Mouse (Mus musculus): ENCODE measurements around the gene Zfp280b.
A peak's percentile ranks its signal among the peaks of the same experiment; 100 is the strongest.
"Not testable (repeated sequence)": the region's sequence is repeated elsewhere in the genome, so short reads cannot be mapped to it uniquely, and the experiment has no call there.

The Zfp280b gene

GRCm38 (mm10) chr10:76032402-76033118 is at the start of gene Zfp280b:
Gene Zfp280b (plus strand): TSS chr10:76032650.
- peak; percentile 93 for DNase-seq

GRCm38 (mm10) chr10:75990430-75991042 is 41.9 kb upstream of the Zfp280b start:
- no peak for DNase-seq

DNA sequence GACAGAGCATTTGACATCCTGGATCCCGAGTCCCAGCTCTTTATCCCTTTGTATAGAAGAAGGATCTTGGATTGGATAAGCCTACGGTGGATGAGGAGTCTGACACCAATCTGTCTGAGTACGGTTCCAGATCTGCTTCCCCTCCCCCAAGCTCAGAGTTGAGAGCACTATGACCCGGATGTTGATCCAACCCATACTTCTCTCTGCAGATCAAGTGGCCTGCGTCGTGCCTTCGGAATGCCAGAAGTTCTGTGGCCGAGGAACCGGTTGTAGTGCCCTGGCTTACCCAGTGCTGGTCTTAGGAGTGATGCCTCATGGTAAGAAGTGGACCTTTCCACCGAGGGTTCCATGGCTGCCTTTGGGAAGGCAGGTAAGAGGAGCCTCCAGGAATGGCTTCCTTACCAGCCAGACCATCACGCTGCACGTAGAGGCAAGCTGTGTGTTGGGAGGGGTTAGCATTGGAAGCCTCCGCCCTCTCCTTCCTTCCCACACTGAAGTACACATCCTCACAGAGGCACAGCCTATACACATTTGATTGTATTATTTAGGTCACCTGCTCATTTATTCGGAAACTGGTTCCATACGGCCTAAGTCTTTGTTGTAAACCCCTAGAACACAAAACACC is 38.7 kb upstream of the Zfp280b start:
- no peak for DNase-seq

DNA sequence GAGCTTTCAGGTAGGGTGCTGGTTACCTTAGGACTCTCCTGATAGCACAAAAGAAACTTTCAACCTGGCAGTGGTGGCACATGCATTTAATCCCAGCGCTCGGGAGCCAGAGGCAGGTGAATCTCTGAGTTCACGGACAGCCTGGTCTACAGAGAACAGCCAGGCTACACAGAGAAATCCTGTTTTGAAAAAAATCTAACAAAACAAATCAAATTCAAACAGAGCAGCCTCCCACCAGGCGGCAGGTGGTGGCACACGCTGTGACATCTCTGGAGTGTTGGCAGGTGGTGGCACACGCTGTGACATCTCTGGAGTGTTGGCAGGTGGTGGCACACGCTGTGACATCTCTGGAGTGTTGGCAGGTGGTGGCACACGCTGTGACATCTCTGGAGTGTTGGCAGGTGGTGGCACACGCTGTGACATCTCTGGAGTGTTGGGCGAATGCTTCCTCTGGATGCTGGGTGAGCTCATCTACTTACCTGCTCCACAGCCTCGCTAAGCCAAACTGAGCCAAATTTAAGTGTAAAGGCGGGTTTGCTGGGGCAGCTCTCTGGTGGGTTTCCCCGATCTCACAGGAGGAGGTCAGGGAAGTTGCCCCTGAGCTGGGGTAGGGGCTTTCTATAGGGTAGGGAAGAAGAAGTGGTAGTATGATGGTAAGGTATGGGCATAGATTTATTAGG is 37.8 kb upstream of the Zfp280b start:
- not testable (repeated sequence) for DNase-seq

- DNase-seq: no peak
Observed at GRCm38 (mm10) chr10:75995463-75995862, 37.0 kb upstream of the Zfp280b start.

DNA sequence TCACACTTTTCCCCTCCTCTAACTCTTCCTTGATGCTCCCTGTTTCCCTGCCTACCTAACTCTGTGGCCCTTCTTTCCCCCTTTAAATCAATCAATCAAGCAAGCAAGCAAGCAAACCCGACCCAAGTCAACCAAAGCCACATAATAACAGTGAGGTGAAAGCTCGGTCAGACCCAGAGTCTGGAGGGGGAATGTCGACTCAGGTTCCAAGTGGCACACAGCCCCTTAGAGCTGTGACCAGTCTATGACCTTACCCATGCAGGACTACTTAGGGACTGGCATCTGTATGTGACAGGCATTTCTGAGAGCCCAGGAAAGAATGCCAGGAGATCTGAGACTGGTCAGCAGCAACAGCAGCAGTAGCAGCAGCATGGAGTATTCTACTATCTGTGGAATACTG is 36.1 kb upstream of the Zfp280b start:
- no peak for DNase-seq

GRCm38 (mm10) chr10:76001160-76001559 is 31.3 kb upstream of the Zfp280b start:
- DNase-seq: no peak

GRCm38 (mm10) chr10:76002101-76002521 is 30.3 kb upstream of the Zfp280b start:
- no peak for DNase-seq

DNA sequence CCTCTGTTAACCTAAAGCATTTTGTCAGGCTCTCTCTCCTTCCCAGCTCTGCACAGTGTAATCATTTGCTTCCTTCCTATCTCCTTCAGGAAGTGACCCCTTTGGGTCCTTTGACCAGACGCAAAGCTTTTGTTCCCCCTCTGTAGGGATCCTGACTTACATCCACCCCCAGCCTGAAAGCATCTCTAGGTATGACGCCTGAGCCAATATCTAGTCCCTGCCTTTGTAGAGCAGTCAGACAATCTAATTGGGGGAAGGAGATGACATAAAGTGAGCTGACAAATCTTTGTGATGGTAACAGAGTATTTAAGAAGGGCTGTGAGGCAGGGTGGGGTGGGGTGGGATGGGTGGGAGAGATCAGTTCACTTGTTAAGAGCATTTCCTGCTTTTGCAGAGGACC is 29.8 kb upstream of the Zfp280b start:
- DNase-seq: no peak

GRCm38 (mm10) chr10:76003221-76003620 is 29.2 kb upstream of the Zfp280b start:
- no peak for DNase-seq

GRCm38 (mm10) chr10:76006385-76006784 is 26.1 kb upstream of the Zfp280b start:
- no peak for DNase-seq

DNA sequence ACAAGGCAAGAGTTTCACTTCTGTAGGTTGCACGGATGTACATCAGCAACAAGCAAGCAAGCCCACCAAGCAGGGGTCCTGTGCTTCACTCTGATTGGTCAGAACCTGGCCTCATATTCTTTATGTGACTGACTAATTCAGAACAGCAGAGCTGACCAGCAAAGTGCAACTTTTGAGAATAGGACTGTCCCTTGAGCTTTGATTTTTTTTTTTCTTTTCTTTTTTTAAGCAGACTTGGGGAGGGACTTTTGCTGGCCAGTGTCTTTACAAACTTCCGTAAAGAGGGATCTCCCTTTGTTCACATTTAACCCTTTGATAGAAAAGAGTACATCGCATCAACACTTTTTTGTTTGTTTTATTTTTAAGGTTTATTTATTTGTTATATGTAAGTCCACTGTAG is 22.6 kb upstream of the Zfp280b start:
- no peak for DNase-seq

GRCm38 (mm10) chr10:76012922-76013321 is 19.5 kb upstream of the Zfp280b start:
- no peak for DNase-seq

DNA sequence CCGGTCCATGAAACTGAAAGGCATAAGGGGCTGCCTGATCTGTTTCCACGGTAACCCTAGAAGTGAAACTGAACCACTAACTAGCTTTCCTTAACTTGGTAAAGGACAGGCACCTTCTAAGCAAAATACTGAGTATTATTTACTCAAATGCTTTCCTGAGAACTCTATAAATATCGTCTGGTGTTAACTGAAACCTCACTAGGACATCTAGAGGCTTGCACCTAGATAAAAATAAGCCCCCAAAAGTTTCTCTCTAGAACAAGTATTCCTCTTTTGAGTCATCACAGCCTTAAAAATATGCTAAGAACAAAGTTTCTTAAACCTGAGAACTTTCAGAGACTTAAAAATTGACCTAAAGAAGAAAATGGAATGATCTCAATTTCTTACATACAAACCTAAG is 15.6 kb upstream of the Zfp280b start:
- no peak for DNase-seq

DNA sequence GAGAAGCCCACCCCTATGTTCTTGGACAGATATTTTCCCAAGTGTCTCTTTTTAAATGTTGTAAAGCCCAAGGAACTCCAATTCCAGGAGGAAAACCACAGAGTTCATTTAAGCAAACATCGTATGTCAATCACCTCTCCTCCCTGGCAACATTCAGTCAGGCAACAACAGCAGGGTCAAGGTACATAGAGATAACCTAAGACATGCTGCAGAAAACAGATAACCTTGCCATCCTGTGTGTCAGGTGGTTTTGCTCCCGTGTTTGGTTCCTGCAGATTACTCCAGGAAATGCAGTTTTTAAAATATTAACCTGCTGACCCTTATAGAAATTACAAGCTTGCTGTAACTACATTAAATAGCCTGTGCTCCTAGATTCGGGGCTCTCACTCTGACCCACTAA is 10.7 kb upstream of the Zfp280b start:
- no peak for DNase-seq

DNA sequence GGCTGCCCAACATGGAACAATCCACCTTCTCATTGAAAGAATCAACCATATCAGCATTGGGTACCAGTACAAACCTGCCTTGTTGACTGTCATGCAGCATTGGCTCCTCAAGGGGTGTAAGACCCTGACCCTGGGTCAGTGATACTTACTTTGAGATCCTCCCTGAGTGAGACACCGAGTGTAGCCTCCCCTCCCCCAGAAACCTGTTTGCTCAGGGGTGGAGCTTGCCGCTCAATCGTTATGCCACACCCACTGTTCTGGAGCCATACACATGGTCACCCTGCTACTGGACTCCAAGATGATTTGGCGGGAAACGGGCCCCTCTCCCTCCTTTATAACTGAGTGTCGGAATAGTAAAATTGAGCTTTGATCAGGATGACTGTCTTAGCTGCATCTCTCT is 8.5 kb upstream of the Zfp280b start:
- no peak for DNase-seq

GRCm38 (mm10) chr10:76025470-76026190 is 6.8 kb upstream of the Zfp280b start:
- no peak for DNase-seq

- DNase-seq: no peak
Observed at GRCm38 (mm10) chr10:76027127-76028015, 5.1 kb upstream of the Zfp280b start.

GRCm38 (mm10) chr10:76028016-76028366 is 4.5 kb upstream of the Zfp280b start:
- no peak for DNase-seq

- DNase-seq: no peak
Observed at GRCm38 (mm10) chr10:76028396-76028795, 4.1 kb upstream of the Zfp280b start.

DNA sequence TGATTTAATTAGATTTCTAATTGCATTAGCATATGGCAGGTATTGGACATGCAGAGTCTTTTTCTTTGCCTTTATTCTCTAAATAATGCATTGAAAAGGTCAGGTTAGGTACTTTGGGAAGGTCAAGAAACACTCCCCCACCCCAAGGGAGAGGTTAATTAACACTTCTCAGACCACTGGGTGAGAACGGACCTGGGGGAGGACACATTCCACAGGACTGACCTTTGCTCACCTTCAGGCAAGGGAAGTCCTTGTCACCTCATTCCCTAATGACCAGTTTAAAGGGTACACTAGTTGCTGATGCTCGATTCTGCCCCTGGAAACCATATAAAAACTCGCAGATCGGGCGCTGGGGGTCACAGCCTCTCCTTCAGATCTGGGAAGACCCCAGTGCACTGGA is 3.2 kb upstream of the Zfp280b start:
- peak; percentile 64 for DNase-seq

GRCm38 (mm10) chr10:76030496-76030895 is 2.0 kb upstream of the Zfp280b start:
- DNase-seq: no peak

Measured in kidney, adult 11 months (tissue).